Mouse (Mus musculus) stomach, embryonic 15.5 days (tissue): ENCODE measurements around the gene Olfr1496. TPM values are rescaled to one million over a fixed set of nuclear protein-coding genes. Genes with fewer than 3 reads are reported as not detected.

Experiments
- ATAC-seq: fragments of 200-750 bp; cut with Nextera tagmentation; 2 replicates; pipeline ENCODE4 v1.8.0; 2017; ENCODE audit warnings: low read depth, moderate number of reproducible peaks, moderate TSS enrichment; ENCODE audit not compliant: insufficient read depth, low FRiP score
- H3K27ac ChIP-seq: fragments of 300-500 bp; sonication (generic); 2 replicates; pipeline ENCODE4 v1.5.1; 2015; ENCODE audit warnings: mild to moderate bottlenecking, inconsistent platforms
- H3K27me3 ChIP-seq: fragments of 300-500 bp; sonication (generic); replicated peaks from 2 replicates; pipeline ENCODE4 v1.6.1; 2015; ENCODE audit warnings: inconsistent platforms
- H3K36me3 ChIP-seq: fragments of 300-500 bp; sonication (generic); 2 replicates; pipeline ENCODE4 v1.6.1; 2015; ENCODE audit warnings: inconsistent platforms
- H3K4me1 ChIP-seq: fragments of 300-500 bp; sonication (generic); 2 replicates; pipeline ENCODE4 v1.6.1; 2015; ENCODE audit warnings: inconsistent platforms
- H3K4me2 ChIP-seq: fragments of 300-500 bp; sonication (generic); 2 replicates; pipeline ENCODE4 v1.6.1; 2015; ENCODE audit warnings: mild to moderate bottlenecking, inconsistent platforms
- H3K4me3 ChIP-seq: fragments of 300-500 bp; sonication (generic); replicated peaks from 2 replicates; pipeline ENCODE4 v1.5.1; 2015; ENCODE audit warnings: inconsistent platforms
- H3K9ac ChIP-seq: fragments of 300-500 bp; sonication (generic); 2 replicates; pipeline ENCODE4 v1.6.1; 2015; ENCODE audit warnings: inconsistent platforms
- H3K9me3 ChIP-seq: fragments of 300-500 bp; sonication (generic); 2 replicates; pipeline ENCODE4 v1.6.1; 2016; ENCODE audit warnings: inconsistent platforms
- polyA plus RNA-seq: library from polyadenylated mRNA; unstranded; fragments of >200 nt; fragmentation: Nextera tagmentation; extraction: Ambion mirVana; gene quantifications from 2 replicates; pipeline ENCODE4 v1.2.1, GENCODE M21; 2015

The Olfr1496 gene
- polyA plus RNA-seq, 1 experiment from 2014 or later, result not detected

- no peak within 1 kb of the TSS for H3K4me2 ChIP-seq
- H3K27me3 ChIP-seq, result no peaks in the 10 kb centered on the region
- no peak within 1 kb of the TSS for H3K4me3 ChIP-seq
- no peak within 1 kb of the TSS for H3K9ac ChIP-seq
- no peak within 1 kb of the TSS for H3K27ac ChIP-seq
- H3K9me3 ChIP-seq, result no peaks in the 10 kb centered on the region
- ATAC-seq, result no peak
- H3K4me1 ChIP-seq, result no peaks in the 10 kb centered on the region
- no peaks in the 10 kb centered on the region for H3K36me3 ChIP-seq
These were observed 52.7 kb downstream of the Olfr1496 start, which contains the start of gene Olfr1500 for GRCm38 (mm10) chr19:13830388-13830787. Gene Olfr1500 (minus strand): TSS chr19:13830488.

Other genes with a start within 250 kb of the Olfr1496 start
- not detected in 2 replicates for gene Olfr1480, start 250.0 kb upstream of the Olfr1496 start, polyA plus RNA-seq
- not detected in 2 replicates for gene Olfr1484, start 194.4 kb upstream of the Olfr1496 start, polyA plus RNA-seq
- not detected in 2 replicates for gene Olfr1487, start 160.5 kb upstream of the Olfr1496 start, polyA plus RNA-seq
- gene Olfr1489, start 146.3 kb upstream of the Olfr1496 start, polyA plus RNA-seq, result not detected in 2 replicates
- gene Olfr1490, start 126.8 kb upstream of the Olfr1496 start, polyA plus RNA-seq, result not detected in 2 replicates
- gene Olfr1491, start 80.6 kb upstream of the Olfr1496 start, polyA plus RNA-seq, result not detected in 2 replicates
- not detected in 2 replicates for gene Olfr1493-ps1, start 54.6 kb upstream of the Olfr1496 start, polyA plus RNA-seq
- gene Olfr1494, start 38.1 kb upstream of the Olfr1496 start, polyA plus RNA-seq, result not detected in 2 replicates
- gene Olfr1495, start 13.3 kb upstream of the Olfr1496 start, polyA plus RNA-seq, result not detected in 2 replicates
- not detected in 2 replicates for gene Olfr1497, start 20.3 kb downstream of the Olfr1496 start, polyA plus RNA-seq
- not detected in 2 replicates for gene Olfr1499, start 41.6 kb downstream of the Olfr1496 start, polyA plus RNA-seq
- not detected in 2 replicates for gene Olfr1500, start 52.6 kb downstream of the Olfr1496 start, polyA plus RNA-seq
- not detected in 2 replicates for gene Olfr1501, start 72.8 kb downstream of the Olfr1496 start, polyA plus RNA-seq
- gene Olfr1502, start 83.9 kb downstream of the Olfr1496 start, polyA plus RNA-seq, result not detected in 2 replicates
- gene Olfr1504, start 120.0 kb downstream of the Olfr1496 start, polyA plus RNA-seq, result not detected in 2 replicates
- gene Olfr1505, start 135.7 kb downstream of the Olfr1496 start, polyA plus RNA-seq, result not detected in 2 replicates